Mouse (Mus musculus): ENCODE results near the gene Ewsr1. TPM values are rescaled to one million over a fixed set of nuclear protein-coding genes. Genes with fewer than 3 reads are reported as not detected.

The Ewsr1 gene
- total and polyA plus RNA-seq, 3 experiments: 399 to 1,267 (median 418) TPM

DNA sequence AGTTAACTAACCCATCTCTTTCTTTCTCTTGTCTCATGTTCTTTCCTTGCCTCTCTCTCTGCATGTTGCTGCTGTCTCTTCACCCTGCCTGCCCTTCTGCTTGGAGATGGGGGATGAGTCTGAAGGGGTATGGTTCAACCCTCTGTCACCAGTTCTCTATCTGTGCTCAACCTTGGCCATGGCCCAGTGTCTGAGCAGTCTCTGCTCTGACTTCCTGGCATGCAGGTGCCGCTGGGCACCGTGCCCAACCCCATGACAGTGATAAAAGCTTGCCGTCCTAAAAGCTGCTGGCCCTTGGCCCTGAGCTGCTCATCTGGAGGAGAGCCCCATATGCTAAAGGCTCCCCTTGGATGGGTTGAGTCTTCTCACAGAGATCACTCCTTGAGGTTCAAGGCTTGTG lies 65.9 kb downstream of the Ewsr1 start:
- peaks cover 76 to 94% of the 10 kb centered on the region in 2 experiments for H3K36me3 ChIP-seq (replicated peaks in 1 of 2; ENCODE audit: control insufficient read depth in 1 of 2, insufficient read depth in 1 of 2, low read length in 1 of 2)
- no peak for DNase-seq (ENCODE audit: extremely low read depth)

DNA sequence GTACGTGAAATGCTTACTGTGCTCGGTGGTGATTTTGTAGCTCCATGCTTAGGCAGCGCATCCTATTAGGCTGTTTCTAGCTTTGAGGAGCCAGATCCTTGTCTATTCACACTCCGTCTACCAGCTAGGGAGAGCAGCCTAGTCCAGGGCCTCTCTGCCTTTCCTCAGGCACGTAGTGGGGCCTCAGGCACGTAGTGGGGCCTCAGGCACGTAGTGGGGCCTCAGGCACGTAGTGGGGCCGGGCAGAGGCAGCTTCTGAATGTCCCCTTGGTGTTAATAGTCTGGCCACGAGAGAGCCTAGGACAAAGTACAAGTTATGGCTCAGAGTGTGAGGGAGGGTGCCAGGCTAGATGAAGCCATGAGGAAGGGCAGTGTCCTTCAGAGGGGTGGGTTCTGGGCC lies 66.4 kb downstream of the Ewsr1 start:
- no peak overlapping the region for H3K4me3 ChIP-seq (replicated peaks in 1 of 3; ENCODE audit: low read depth in 2 of 3, low read length in 2 of 3, poor library complexity in 1 of 3)
- peak; percentile 90 for TF ChIP-seq ZKSCAN1 (IDR thresholded peaks at IDR 0.05; ENCODE audit: borderline replicate concordance, low read depth, low read length)
- TF ChIP-seq MAX (IDR thresholded peaks at IDR 0.05; ENCODE audit: low read length): no peak
- no peak for TF ChIP-seq RCOR1 (conservative IDR thresholded peaks at IDR 0.05; ENCODE audit: low read depth, low read length)
- H3K9ac ChIP-seq (ENCODE audit: insufficient read depth, low read depth): no peak overlapping the region
- no peaks in the 10 kb centered on the region for H3K27me3 ChIP-seq (replicated peaks)
- in situ Hi-C loops (cut with MboI; ENCODE audit: low pct_ligation_motif_present, low pct_unique_long_range_greater_than_20kb, low sequenced_read_pairs) (no loop called here), dilution Hi-C loops (cut with MboI; ENCODE audit: extremely low pct_ligation_motif_present, extremely low pct_unique_long_range_greater_than_20kb, low sequenced_read_pairs) (no loop called here)
- no peaks in the 10 kb centered on the region for H3K9me3 ChIP-seq (replicated peaks; ENCODE audit: low read length)
- no peak overlapping the region for H3K27ac ChIP-seq (ENCODE audit: insufficient read depth, low read depth)
- no peaks in the 10 kb centered on the region for H3K4me1 ChIP-seq (ENCODE audit: control insufficient read depth in 1 of 2, insufficient read depth in 2 of 2)
- no peak overlapping the region for H3K4me2 ChIP-seq (ENCODE audit: insufficient read depth, low read depth, poor library complexity, severe bottlenecking)
- DNase-seq (ENCODE audit: extremely low read depth): no peak
- no peaks in the 10 kb centered on the region for H3K79me2 ChIP-seq (replicated peaks; ENCODE audit: control insufficient read depth, extremely low read depth, insufficient read depth, poor library complexity, severe bottlenecking)
- peaks cover 77 to 94% of the 10 kb centered on the region in 2 experiments for H3K36me3 ChIP-seq (replicated peaks in 1 of 2; ENCODE audit: control insufficient read depth in 1 of 2, insufficient read depth in 1 of 2, low read length in 1 of 2)

More for the DNA sequence above, 65.9 kb downstream of the Ewsr1 start:
- Histone ChIP-seq H3K27me3 (replicated peaks) (no peaks in the 10 kb centered on the region), H3K9ac (ENCODE audit: insufficient read depth, low read depth) (no peak overlapping the region), H3K4me3 (replicated peaks in 1 of 3; ENCODE audit: low read depth in 2 of 3, low read length in 2 of 3, poor library complexity in 1 of 3) (no peak overlapping the region), H3K9me3 (replicated peaks; ENCODE audit: low read length) (no peaks in the 10 kb centered on the region), H3K27ac (ENCODE audit: insufficient read depth, low read depth) (no peak overlapping the region), H3K4me1 (ENCODE audit: control insufficient read depth in 1 of 2, insufficient read depth in 2 of 2) (no peaks in the 10 kb centered on the region), H3K4me2 (ENCODE audit: insufficient read depth, low read depth, poor library complexity, severe bottlenecking) (no peak overlapping the region), H3K79me2 (replicated peaks; ENCODE audit: control insufficient read depth, extremely low read depth, insufficient read depth, poor library complexity, severe bottlenecking) (no peaks in the 10 kb centered on the region)
- in situ Hi-C loops (cut with MboI; ENCODE audit: low pct_ligation_motif_present, low pct_unique_long_range_greater_than_20kb, low sequenced_read_pairs) (no loop called here), dilution Hi-C loops (cut with MboI; ENCODE audit: extremely low pct_ligation_motif_present, extremely low pct_unique_long_range_greater_than_20kb, low sequenced_read_pairs) (no loop called here)
- no peak for TF ChIP-seq ZKSCAN1 (IDR thresholded peaks at IDR 0.05; ENCODE audit: borderline replicate concordance, low read depth, low read length)
- no peak for TF ChIP-seq UBTF (IDR thresholded peaks at IDR 0.05; ENCODE audit: low read depth, low read length)
- no peak for TF ChIP-seq GABPA (IDR thresholded peaks at IDR 0.05; ENCODE audit: insufficient replicate concordance, low read depth, low read length)

DNA sequence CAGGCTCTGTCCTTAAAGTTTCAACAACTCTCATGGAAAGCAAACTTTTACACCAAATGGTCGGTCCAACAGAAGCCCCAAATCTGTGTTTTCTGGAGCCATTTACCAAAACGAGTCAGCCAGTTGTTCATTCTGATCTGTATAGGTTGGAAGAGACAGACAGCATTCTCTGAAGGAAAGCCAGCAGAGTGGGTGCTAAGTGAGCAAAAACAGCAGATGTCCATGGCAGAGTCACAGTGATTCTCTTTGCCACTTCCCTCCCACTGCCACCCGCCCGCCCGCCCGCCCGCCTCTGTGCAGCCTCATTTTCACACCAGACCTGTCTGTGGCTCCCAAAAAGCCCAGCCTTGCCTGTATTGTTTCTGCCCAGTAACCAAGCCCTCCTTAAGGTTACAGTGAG lies 70.8 kb downstream of the Ewsr1 start:
- H3K27ac ChIP-seq (ENCODE audit: insufficient read depth, low read depth): no peak overlapping the region
- H3K9me3 ChIP-seq (replicated peaks; ENCODE audit: low read length): no peaks in the 10 kb centered on the region
- no peak overlapping the region for H3K4me2 ChIP-seq (ENCODE audit: insufficient read depth, low read depth, poor library complexity, severe bottlenecking)
- no peak overlapping the region for H3K9ac ChIP-seq (ENCODE audit: insufficient read depth, low read depth)
- no peaks in the 10 kb centered on the region for H3K27me3 ChIP-seq (replicated peaks)
- dilution Hi-C loops (cut with MboI; ENCODE audit: extremely low pct_ligation_motif_present, extremely low pct_unique_long_range_greater_than_20kb, low sequenced_read_pairs): no loop called here
- H3K36me3 ChIP-seq (replicated peaks in 1 of 2; ENCODE audit: control insufficient read depth in 1 of 2, insufficient read depth in 1 of 2, low read length in 1 of 2): peaks cover 71 to 89% of the 10 kb centered on the region in 2 experiments
- TF ChIP-seq NRF1 (IDR thresholded peaks at IDR 0.05; ENCODE audit: low read depth, low read length) (no peak), GABPA (IDR thresholded peaks at IDR 0.05; ENCODE audit: insufficient replicate concordance, low read depth, low read length) (no peak), CHD1 (IDR thresholded peaks at IDR 0.05; ENCODE audit: low read depth, low read length) (no peak), EP300 (IDR thresholded peaks at IDR 0.05; ENCODE audit: low read length) (no peak), PAX5 (IDR thresholded peaks at IDR 0.05; ENCODE audit: low read length) (no peak), ZMIZ1 (IDR thresholded peaks at IDR 0.05; ENCODE audit: low read depth, low read length) (no peak)
- no peaks in the 10 kb centered on the region for H3K79me2 ChIP-seq (replicated peaks; ENCODE audit: control insufficient read depth, extremely low read depth, insufficient read depth, poor library complexity, severe bottlenecking)
- no peak overlapping the region for H3K4me3 ChIP-seq (replicated peaks in 1 of 3; ENCODE audit: low read depth in 2 of 3, low read length in 2 of 3, poor library complexity in 1 of 3)
- H3K4me1 ChIP-seq (ENCODE audit: control insufficient read depth in 1 of 2, insufficient read depth in 2 of 2): peaks cover 8 to 16% of the 10 kb centered on the region in 2 experiments; a peak in 3 of 4 replicates
- DNase-seq (ENCODE audit: extremely low read depth): no peak
- in situ Hi-C loops (cut with MboI; ENCODE audit: low pct_ligation_motif_present, low pct_unique_long_range_greater_than_20kb, low sequenced_read_pairs): no loop called here
